Mouse (Mus musculus) myocyte (in vitro differentiated cells): ENCODE measurements at regions not wholly inside any gene's neighbourhood (a gene's known extent, or its start where the extent isn't known, plus 50 kb on each side); places are given as distances from the start of the nearest gene placed in this dataset.
"Not testable (repeated sequence)": the region's sequence is repeated elsewhere in the genome, so short reads cannot be mapped to it uniquely, and the experiment has no call there.

Experiments
- H3K27me3 ChIP-seq: one replicate; pipeline ENCODE4 v1.6.1; 2011; ENCODE audit not compliant: control insufficient read depth, insufficient read depth, insufficient read length
- H3K36me3 ChIP-seq: one replicate; pipeline ENCODE4 v1.6.1; 2011; ENCODE audit not compliant: control insufficient read depth, insufficient read depth
- H3K4me2 ChIP-seq: one replicate; pipeline ENCODE4 v1.6.1; 2011; ENCODE audit warnings: low read depth, control low read depth
- H3K4me3 ChIP-seq: one replicate; pipeline ENCODE4 v1.5.1; 2011; ENCODE audit warnings: mild to moderate bottlenecking, control low read depth, moderate library complexity
- H3K79me2 ChIP-seq: one replicate; pipeline ENCODE4 v1.6.1; 2011; ENCODE audit not compliant: control insufficient read depth, insufficient read depth
- H3ac ChIP-seq: one replicate; pipeline ENCODE4 v1.6.1; 2011; ENCODE audit not compliant: control insufficient read depth, insufficient read length
- CEBPB ChIP-seq: IDR thresholded peaks from 2 replicates; pipeline ENCODE4 v1.6.1; 2011; ENCODE audit warnings: mild to moderate bottlenecking, moderate library complexity; ENCODE audit not compliant: poor library complexity, insufficient read depth, severe bottlenecking
- E2F4 ChIP-seq: IDR thresholded peaks from one replicate; pipeline ENCODE4 v1.6.1; 2011; ENCODE audit warnings: mild to moderate bottlenecking, control low read depth, moderate library complexity; ENCODE audit not compliant: insufficient read depth
- MAX ChIP-seq: IDR thresholded peaks from one replicate; pipeline ENCODE4 v1.6.1; 2011; ENCODE audit warnings: low read depth, mild to moderate bottlenecking, control low read depth
- MYOD1 ChIP-seq, 3 experiments: IDR thresholded peaks; one replicate each; pipeline ENCODE4 v1.6.1; 2011; ENCODE audit warnings: control low read depth in 2 of 3, low read depth in 2 of 3, mild to moderate bottlenecking in 2 of 3, moderate library complexity in 1 of 3; ENCODE audit not compliant: insufficient read length in 2 of 3, control insufficient read depth in 1 of 3
- MYOG ChIP-seq, 3 experiments: IDR thresholded peaks; one replicate each; pipeline ENCODE4 v1.6.1; 2011; ENCODE audit warnings: control low read depth in 2 of 3, low read depth in 2 of 3, mild to moderate bottlenecking in 2 of 3; ENCODE audit not compliant: insufficient read length in 2 of 3, control insufficient read depth in 1 of 3, insufficient read depth in 1 of 3
- POLR2A ChIP-seq: IDR thresholded peaks from one replicate; pipeline ENCODE4 v1.6.1; 2011; ENCODE audit warnings: low read depth, mild to moderate bottlenecking, control low read depth, moderate library complexity; ENCODE audit not compliant: insufficient read length
- POLR2AphosphoS2 ChIP-seq: IDR thresholded peaks from one replicate; pipeline ENCODE4 v1.6.1; 2011; ENCODE audit warnings: low read depth, control low read depth; ENCODE audit not compliant: insufficient read length
- REST ChIP-seq: IDR thresholded peaks from one replicate; pipeline ENCODE4 v1.6.1; 2011; ENCODE audit warnings: mild to moderate bottlenecking, control low read depth, moderate library complexity; ENCODE audit not compliant: insufficient read depth, insufficient read length
- SRF ChIP-seq: IDR thresholded peaks from one replicate; pipeline ENCODE4 v1.6.1; 2011; ENCODE audit warnings: low read depth; ENCODE audit not compliant: control insufficient read depth, insufficient read length
- TCF12 ChIP-seq: IDR thresholded peaks from one replicate; pipeline ENCODE4 v1.6.1; 2011; ENCODE audit warnings: mild to moderate bottlenecking, control low read depth; ENCODE audit not compliant: poor library complexity, insufficient read depth, severe bottlenecking
- TCF3 ChIP-seq: IDR thresholded peaks from one replicate; pipeline ENCODE4 v1.6.1; 2011; ENCODE audit warnings: low read depth, control low read depth; ENCODE audit not compliant: insufficient read length
- USF1 ChIP-seq: IDR thresholded peaks from one replicate; pipeline ENCODE4 v1.6.1; 2011; ENCODE audit warnings: low read depth, mild to moderate bottlenecking, control low read depth, moderate library complexity

- Histone ChIP-seq H3K4me3 (no peak overlapping the region), H3ac (no peak overlapping the region)
- TF ChIP-seq E2F4 (no peak), REST (no peak), TCF12 (no peak), MAX (no peak), TCF3 (no peak), CEBPB (no peak), POLR2AphosphoS2 (no peak), MYOG (IDR thresholded peaks at IDR 0.05; ENCODE audit: control insufficient read depth in 1 of 3, insufficient read depth in 1 of 3, insufficient read length in 2 of 3, low read depth in 2 of 3) (no peak), USF1 (no peak), SRF (no peak)
Observed at GRCm38 (mm10) chr17:82312191-82312590, 574.0 kb upstream of the Slc8a1 start.

GRCm38 (mm10) chr17:82306347-82306746, 568.2 kb upstream of the Slc8a1 start:
- TF ChIP-seq MYOD1 (IDR thresholded peaks at IDR 0.05; ENCODE audit: control insufficient read depth in 1 of 3, insufficient read length in 2 of 3, low read depth in 2 of 3) (no peak), TCF12 (no peak), TCF3 (no peak), MAX (no peak), POLR2A (no peak), REST (no peak), MYOG (IDR thresholded peaks at IDR 0.05; ENCODE audit: control insufficient read depth in 1 of 3, insufficient read depth in 1 of 3, insufficient read length in 2 of 3, low read depth in 2 of 3) (no peak), POLR2AphosphoS2 (no peak), CEBPB (no peak), SRF (no peak), E2F4 (no peak), USF1 (no peak)
- Histone ChIP-seq H3K36me3 (no peaks in the 10 kb centered on the region), H3ac (no peak overlapping the region), H3K4me2 (no peak overlapping the region), H3K4me3 (no peak overlapping the region), H3K79me2 (no peaks in the 10 kb centered on the region), H3K27me3 (no peaks in the 10 kb centered on the region)

More at GRCm38 (mm10) chr17:82312191-82312590, 574.0 kb upstream of the Slc8a1 start:
- Histone ChIP-seq H3K4me2 (no peak overlapping the region), H3K79me2 (no peaks in the 10 kb centered on the region), H3K27me3 (no peaks in the 10 kb centered on the region), H3K36me3 (no peaks in the 10 kb centered on the region)

- Histone ChIP-seq H3ac (no peak overlapping the region), H3K36me3 (no peaks in the 10 kb centered on the region), H3K79me2 (no peaks in the 10 kb centered on the region), H3K4me2 (no peak overlapping the region), H3K27me3 (no peaks in the 10 kb centered on the region), H3K4me3 (no peak overlapping the region)
- TF ChIP-seq CEBPB (no peak), MAX (no peak), USF1 (no peak), MYOG (IDR thresholded peaks at IDR 0.05; ENCODE audit: control insufficient read depth in 1 of 3, insufficient read depth in 1 of 3, insufficient read length in 2 of 3, low read depth in 2 of 3) (no peak), SRF (no peak), POLR2AphosphoS2 (no peak), TCF3 (no peak), POLR2A (no peak), MYOD1 (IDR thresholded peaks at IDR 0.05; ENCODE audit: control insufficient read depth in 1 of 3, insufficient read length in 2 of 3, low read depth in 2 of 3) (no peak), TCF12 (no peak), E2F4 (no peak), REST (no peak)
Observed at GRCm38 (mm10) chr17:82277728-82278127, 539.6 kb upstream of the Slc8a1 start.

- Histone ChIP-seq H3K4me3 (no peak overlapping the region), H3K36me3 (no peaks in the 10 kb centered on the region), H3ac (no peak overlapping the region), H3K4me2 (no peak overlapping the region), H3K79me2 (no peaks in the 10 kb centered on the region), H3K27me3 (no peaks in the 10 kb centered on the region)
- no peak for TF ChIP-seq TCF3
- TF ChIP-seq MYOG (IDR thresholded peaks at IDR 0.05; ENCODE audit: control insufficient read depth in 1 of 3, insufficient read depth in 1 of 3, insufficient read length in 2 of 3, low read depth in 2 of 3), result no peak
- TF ChIP-seq REST, result no peak
- no peak for TF ChIP-seq MYOD1 (IDR thresholded peaks at IDR 0.05; ENCODE audit: control insufficient read depth in 1 of 3, insufficient read length in 2 of 3, low read depth in 2 of 3)
- no peak for TF ChIP-seq POLR2AphosphoS2
- no peak for TF ChIP-seq USF1
- TF ChIP-seq POLR2A, result no peak
- TF ChIP-seq MAX, result no peak
- no peak for TF ChIP-seq SRF
- no peak for TF ChIP-seq TCF12
- no peak for TF ChIP-seq E2F4
- TF ChIP-seq CEBPB, result no peak
Observed at GRCm38 (mm10) chr17:82273946-82274345, 535.8 kb upstream of the Slc8a1 start.

GRCm38 (mm10) chr17:82272845-82273244, 534.7 kb upstream of the Slc8a1 start:
- no peak overlapping the region for H3ac ChIP-seq
- no peak for TF ChIP-seq MAX
- TF ChIP-seq CEBPB, result no peak
- no peak for TF ChIP-seq MYOG (IDR thresholded peaks at IDR 0.05; ENCODE audit: control insufficient read depth in 1 of 3, insufficient read depth in 1 of 3, insufficient read length in 2 of 3, low read depth in 2 of 3)
- no peak for TF ChIP-seq REST
- no peak for TF ChIP-seq MYOD1 (IDR thresholded peaks at IDR 0.05; ENCODE audit: control insufficient read depth in 1 of 3, insufficient read length in 2 of 3, low read depth in 2 of 3)
- no peak for TF ChIP-seq POLR2A
- TF ChIP-seq TCF3, result no peak
- TF ChIP-seq USF1, result no peak
- no peak for TF ChIP-seq TCF12
- H3K27me3 ChIP-seq, result no peaks in the 10 kb centered on the region
- no peak overlapping the region for H3K4me2 ChIP-seq
- no peaks in the 10 kb centered on the region for H3K79me2 ChIP-seq
- H3K36me3 ChIP-seq, result no peaks in the 10 kb centered on the region
- H3K4me3 ChIP-seq, result no peak overlapping the region

- not testable (repeated sequence) for H3K27me3 ChIP-seq, H3K4me3 ChIP-seq, H3K79me2 ChIP-seq, H3K36me3 ChIP-seq, H3K4me2 ChIP-seq, H3ac ChIP-seq
Observed at GRCm38 (mm10) chr17:82266842-82267241, 528.7 kb upstream of the Slc8a1 start.
